Comparison of ENCODE assay signal across 8 mouse cellular contexts in genomic region chr19:9836581-9837340, GRCm38 (mm10). TPM values are rescaled to one million over a fixed set of nuclear protein-coding genes. Genes with fewer than 3 reads are reported as not detected.
DNase-seq lines count a peak whose midpoint lies in the region; ATAC-seq and TF ChIP-seq lines count a peak whose summit lies in the region.
"Not testable (repeated sequence)": the region's sequence is repeated elsewhere in the genome, so short reads cannot be mapped to it uniquely, and the experiment has no call there.

No protein-coding gene starts in this region.

- peak overlapping the region; percentile 19 for H3K4me3 ChIP-seq in embryonic facial prominence, embryonic 11.5 days (ENCODE audit: low read depth, low read length)
- peak overlapping the region; percentile 27 for H3K4me3 ChIP-seq in lung, embryonic 14.5 days (ENCODE audit: low read depth, low read length)
- H3K4me3 ChIP-seq in olfactory bulb, adult 2 months (ENCODE audit: insufficient read depth, low read depth, low read length): peak overlapping the region; percentile 34

- not testable (repeated sequence) for H3K9ac ChIP-seq in embryonic facial prominence, embryonic 11.5 days (replicated peaks; ENCODE audit: low read length); lung, embryonic 14.5 days

- not testable (repeated sequence) for H3K4me2 ChIP-seq in embryonic facial prominence, embryonic 11.5 days (ENCODE audit: low read depth, low read length)
- peak overlapping the region; percentile 31; the same call in 1 of the 2 replicates for H3K4me2 ChIP-seq in lung, embryonic 14.5 days

- WGBS in embryonic facial prominence, embryonic 11.5 days: 11% methylated on average over 18 of the region's 21 CpGs
- 20% methylated on average over 17 of the region's 21 CpGs for WGBS in lung, embryonic 14.5 days
- WGBS in olfactory bulb, adult 2 months: 15% methylated on average over 20 of the region's 21 CpGs

- H3K36me3 ChIP-seq in embryonic facial prominence, embryonic 11.5 days (replicated peaks; ENCODE audit: control insufficient read depth, insufficient read depth, low read depth, low read length); lung, embryonic 14.5 days (ENCODE audit: insufficient read depth): not testable (repeated sequence)

- DNase-seq in embryonic facial prominence, embryonic 11.5 days (ENCODE audit: low spot score); lung, embryonic 14.5 days: not testable (repeated sequence)
- peak; percentile 27 for DNase-seq in induced T-regulatory cell, adult 2 months (ENCODE audit: low read depth)
- peak; percentile 36 to 47 for DNase-seq in layer of hippocampus, postnatal 14 days (ENCODE audit: low spot score in 2 of 2)
- peak; percentile 39 for DNase-seq in thymus, postnatal 0 days (ENCODE audit: low spot score)

- H3K27ac ChIP-seq in embryonic facial prominence, embryonic 11.5 days (replicated peaks; ENCODE audit: low read depth, low read length); olfactory bulb, adult 2 months (ENCODE audit: insufficient read depth, low read depth, low read length): not testable (repeated sequence)
- H3K27ac ChIP-seq in lung, embryonic 14.5 days (ENCODE audit: low read depth): 0 out of 2 replicates have a peak overlapping the region, but pooled peaks have one; percentile 42

- not testable (repeated sequence) for H3K27me3 ChIP-seq in embryonic facial prominence, embryonic 11.5 days (ENCODE audit: control insufficient read depth, insufficient read depth, low read length); lung, embryonic 14.5 days (ENCODE audit: insufficient read depth, low read length)

- not testable (repeated sequence) for H3K9me3 ChIP-seq in embryonic facial prominence, embryonic 11.5 days (replicated peaks; ENCODE audit: control insufficient read depth, low read length); lung, embryonic 14.5 days (ENCODE audit: low read depth, low read length)

- H3K4me1 ChIP-seq in embryonic facial prominence, embryonic 11.5 days (ENCODE audit: control insufficient read depth, insufficient read depth, low read length); lung, embryonic 14.5 days (ENCODE audit: insufficient read depth); olfactory bulb, adult 2 months (ENCODE audit: control insufficient read depth, insufficient read depth, low read length): not testable (repeated sequence)

- TF ChIP-seq CTCF in lung, embryonic 14.5 days (IDR thresholded peaks at IDR 0.05; ENCODE audit: low read depth): peak; percentile 67
- not testable (repeated sequence) for TF ChIP-seq CTCF in olfactory bulb, adult 2 months (IDR thresholded peaks at IDR 0.05; ENCODE audit: insufficient read depth, low read depth, low read length)

- ATAC-seq in activated CD4-positive, CD25-positive, alpha-beta regulatory T cell, adult 4 months: peak; percentile 32
- ATAC-seq in embryonic facial prominence, embryonic 11.5 days (replicated peaks; ENCODE audit: insufficient number of reproducible peaks, low FRiP score, low TSS enrichment, low read depth): peak; percentile 94
- peak; percentile 55; the same call in 1 of the 2 replicates for ATAC-seq in granulocyte monocyte progenitor cell, adult 5-6 weeks (replicated peaks; ENCODE audit: poor library complexity, severe bottlenecking)
- ATAC-seq in lung, embryonic 14.5 days (ENCODE audit: insufficient read depth): peak; percentile 99

- TF ChIP-seq POLR2A in olfactory bulb, adult 2 months (IDR thresholded peaks at IDR 0.05; ENCODE audit: insufficient read depth, low read depth, low read length): not testable (repeated sequence)

RNA-seq across cellular contexts. Expression of gene Scgb2a2, which starts 10.6 kb away (rescaled TPM):
- polyA plus RNA-seq in activated CD4-positive, CD25-positive, alpha-beta regulatory T cell, adult 4 months (2017; shearing (Covaris generic)): not detected
- not detected in 2 replicates for polyA plus RNA-seq in embryonic facial prominence, embryonic 11.5 days (2014; fragmentation: Nextera tagmentation; extraction: Ambion mirVana)
- not detected in 2 replicates for total RNA-seq in granulocyte monocyte progenitor cell, adult 5-6 weeks (2014; fragmentation: Nextera tagmentation)
- total RNA-seq in granulocyte monocyte progenitor cell, adult 5-6 weeks (2017): not detected in 2 replicates
- not detected for total RNA-seq in layer of hippocampus, postnatal 14 days (2021)
- polyA plus RNA-seq in lung, embryonic 14.5 days (2014; fragmentation: Nextera tagmentation; extraction: Ambion mirVana): not detected in 2 replicates
- not detected in 2 replicates for polyA plus RNA-seq in olfactory bulb, adult 2 months (2012; ENCODE audit: insufficient read depth, insufficient read length, low replicate concordance, missing spikeins)
- 0.15 TPM in 1 of 2 replicates, not detected in the other for polyA plus RNA-seq in thymus, postnatal 0 days (2015; fragmentation: Nextera tagmentation; extraction: Ambion mirVana)

Comparison
In these comparisons a context has a peak if more than half of its experiments do, and no peak if none do; other contexts are left out.
1. ATAC-seq: peak in every context shown above with its lines; median percentile 99 in lung, embryonic 14.5 days; 94 in embryonic facial prominence, embryonic 11.5 days; 55 in granulocyte monocyte progenitor cell, adult 5-6 weeks; 32 in activated CD4-positive, CD25-positive, alpha-beta regulatory T cell, adult 4 months.